ENCODE assay signal across 9 mouse cellular contexts in genomic region chr17:56558448-56558847, GRCm38 (mm10). TPM values are rescaled to one million over a fixed set of nuclear protein-coding genes. Genes with fewer than 3 reads are reported as not detected.
DNase-seq lines count a peak whose midpoint lies in the region; ATAC-seq and TF ChIP-seq lines count a peak whose summit lies in the region.
"Had no signal": no experiment of that assay in that cellular context is flagged by ENCODE, and none has a peak within 500 bp of the region (broad histone marks: within the 10 kb centered on the region; RNA-seq: fewer than 3 reads in every experiment).

No protein-coding gene starts in this region.

- TF ChIP-seq RAD21 in MEL (IDR thresholded peaks at IDR 0.05; ENCODE audit: low read depth, low read length), result peak; percentile 39

- peak; percentile 61; the same call in 1 of the 2 replicates for ATAC-seq in erythroid progenitor cell, adult 5-6 weeks (replicated peaks; ENCODE audit: low FRiP score, poor library complexity, severe bottlenecking)

- TF ChIP-seq POLR2A in MEL (IDR thresholded peaks at IDR 0.05; ENCODE audit: control insufficient read depth in 1 of 2, insufficient read depth in 1 of 2, low read depth in 1 of 2, low read length in 2 of 2, poor library complexity in 1 of 2), result no peak

- no peak overlapping the region for H3K9ac ChIP-seq in MEL (ENCODE audit: control insufficient read depth, low read depth, low read length, poor library complexity, severe bottlenecking)

- no peaks in the 10 kb centered on the region for H3K27me3 ChIP-seq in MEL (ENCODE audit: control insufficient read depth in 1 of 2, insufficient read depth in 2 of 2, low read length in 2 of 2)

- intact Hi-C loops in heart, postnatal 36 days (cut with DNase I), result no loop called here

- no peak overlapping the region for H3K4me3 ChIP-seq in MEL (ENCODE audit: control insufficient read depth in 1 of 2, insufficient read depth in 1 of 2, low read depth in 2 of 2, low read length in 2 of 2)
- H3K4me3 ChIP-seq in layer of hippocampus, adult 2 months, result no peak overlapping the region

- H3K27ac ChIP-seq in MEL (ENCODE audit: control insufficient read depth, low read depth, low read length), result no peak overlapping the region
- peak overlapping the region; percentile 57; the same call in 1 of the 2 replicates for H3K27ac ChIP-seq in layer of hippocampus, adult 2 months

- H3K4me1 ChIP-seq in MEL (ENCODE audit: control insufficient read depth in 1 of 2, insufficient read depth in 2 of 2, low read length in 2 of 2), result no peaks in the 10 kb centered on the region

- TF ChIP-seq EP300 in MEL (IDR thresholded peaks at IDR 0.05; ENCODE audit: low read depth in 1 of 2, low read length in 2 of 2), result no peak

- peak; percentile 68 for DNase-seq in MEL (ENCODE audit: low read depth, low spot score)
- peak; percentile 35 for DNase-seq in c-Kit-negative CD71-positive TER-119-positive erythroid progenitor cells, embryonic 14.5 days (ENCODE audit: low read depth, low spot score)
- peak; percentile 63 to 70 for DNase-seq in heart, postnatal 36 days
- peak; percentile 68 to 76 for DNase-seq in layer of hippocampus, adult 2 months (ENCODE audit: low spot score in 2 of 2)
- peak; percentile 75 for DNase-seq in lung, postnatal 10 days
- peak; percentile 64 for DNase-seq in right cerebral cortex, adult 18-20 months
- DNase-seq in urinary bladder, postnatal 25 days (ENCODE audit: low spot score), result peak; percentile 62

- H3K79me2 ChIP-seq in MEL (ENCODE audit: control insufficient read depth, insufficient read depth, low read length, poor library complexity), result no peaks in the 10 kb centered on the region

- peak; percentile 75 to 95 (median 88) for TF ChIP-seq CTCF in MEL (IDR thresholded peaks at IDR 0.05 in 2 of 3, conservative IDR thresholded peaks at IDR 0.05 in 1 of 3; ENCODE audit: control insufficient read depth in 1 of 3, insufficient read depth in 1 of 3, low read depth in 2 of 3, low read length in 3 of 3, poor library complexity in 1 of 3, severe bottlenecking in 1 of 3)
- TF ChIP-seq CTCF in layer of hippocampus, adult 2 months (conservative IDR thresholded peaks at IDR 0.05), result peak; percentile 97

- no peaks in the 10 kb centered on the region for H3K9me3 ChIP-seq in MEL (replicated peaks; ENCODE audit: insufficient read depth, low read length)

- peaks cover 0 to 4% of the 10 kb centered on the region in 2 experiments; a peak in 1 of 4 replicates for H3K36me3 ChIP-seq in MEL (ENCODE audit: control insufficient read depth in 1 of 2, insufficient read depth in 2 of 2, low read length in 2 of 2)

TF ChIP-seq in MEL, 35 proteins besides CTCF, POLR2A, EP300 and RAD21:
- TF ChIP-seq SIN3A (IDR thresholded peaks at IDR 0.05; ENCODE audit: low read length) (no peak), ETS1 (IDR thresholded peaks at IDR 0.05; ENCODE audit: low read depth, low read length) (no peak), CHD2 (IDR thresholded peaks at IDR 0.05; ENCODE audit: low read length) (no peak), RCOR1 (IDR thresholded peaks at IDR 0.05; ENCODE audit: low read depth, low read length) (no peak), POLR2AphosphoS5 (IDR thresholded peaks at IDR 0.05; ENCODE audit: borderline replicate concordance, low read depth, low read length) (no peak), MAFK (IDR thresholded peaks at IDR 0.05; ENCODE audit: borderline replicate concordance, low read depth, low read length) (no peak), BHLHE40 (IDR thresholded peaks at IDR 0.05; ENCODE audit: borderline replicate concordance, low read depth, low read length) (no peak), ELF1 (IDR thresholded peaks at IDR 0.05; ENCODE audit: low read depth, low read length) (no peak), MYB (IDR thresholded peaks at IDR 0.05; ENCODE audit: low read depth, low read length) (no peak), MAZ (IDR thresholded peaks at IDR 0.05; ENCODE audit: low read depth, low read length) (peak; percentile 64; the same call in 1 of the 2 replicates), ZKSCAN1 (IDR thresholded peaks at IDR 0.05; ENCODE audit: low read depth, low read length) (no peak), TBP (IDR thresholded peaks at IDR 0.05; ENCODE audit: low read depth, low read length) (no peak), SMC3 (IDR thresholded peaks at IDR 0.05; ENCODE audit: low read depth, low read length) (peak; percentile 60)

RNA-seq across cellular contexts. Expression of gene Gm20219, which starts 4.3 kb away (rescaled TPM):
- total RNA-seq in MEL (2012; rRNA removed), result 0.62 and 0.65 TPM in 2 replicates
- polyA plus RNA-seq in MEL (2012; ENCODE audit: insufficient read depth in 1 of 2, insufficient read length in 2 of 2, low read depth in 1 of 2, low replicate concordance in 2 of 2, missing spikeins in 1 of 2), result 1 to 10 TPM in 1 of 2 experiments, not detected in 1; 3.1 TPM
- total RNA-seq in erythroid progenitor cell, adult 5-6 weeks (2015; ENCODE audit: low replicate concordance), result 6.1 TPM in 1 of 2 replicates, not detected in the other
- 1.2 TPM in 1 of 2 replicates, not detected in the other for total RNA-seq in erythroid progenitor cell, adult 5-6 weeks (2017; ENCODE audit: low replicate concordance)
- under 1 TPM in 1 of 2 experiments, not detected in 1; 0.22 TPM for total RNA-seq in heart, postnatal 36 days (2021)
- total RNA-seq in layer of hippocampus, adult 2 months (2021), result 1 to 10 TPM; 3.5 to 5.1 TPM

RNA-seq across cellular contexts. Expression of gene Safb2, which starts 25.9 kb away (rescaled TPM):
- 61.6 and 66.5 TPM in 2 replicates for total RNA-seq in MEL (2012; rRNA removed)
- 100 to 1,000 TPM; 217 to 741 TPM for polyA plus RNA-seq in MEL (2012; ENCODE audit: insufficient read depth in 1 of 2, insufficient read length in 2 of 2, low read depth in 1 of 2, low replicate concordance in 2 of 2, missing spikeins in 1 of 2)
- total RNA-seq in erythroid progenitor cell, adult 5-6 weeks (2015; ENCODE audit: low replicate concordance), result 107 and 153 TPM in 2 replicates
- 350 and 385 TPM in 2 replicates for total RNA-seq in erythroid progenitor cell, adult 5-6 weeks (2017; ENCODE audit: low replicate concordance)
- 10 to 100 TPM; 41.4 to 48.5 TPM for total RNA-seq in heart, postnatal 36 days (2021)
- total RNA-seq in layer of hippocampus, adult 2 months (2021), result 100 to 1,000 TPM; 134 to 168 TPM

RNA-seq across cellular contexts. Expression of gene Safb, which starts 26.2 kb away (rescaled TPM):
- 87.3 and 103 TPM in 2 replicates for total RNA-seq in MEL (2012; rRNA removed)
- polyA plus RNA-seq in MEL (2012; ENCODE audit: insufficient read depth in 1 of 2, insufficient read length in 2 of 2, low read depth in 1 of 2, low replicate concordance in 2 of 2, missing spikeins in 1 of 2), result 100 to 1,000 TPM in 1 of 2 experiments, not detected in 1; 203 TPM
- total RNA-seq in erythroid progenitor cell, adult 5-6 weeks (2015; ENCODE audit: low replicate concordance), result 120 and 141 TPM in 2 replicates
- 189 and 314 TPM in 2 replicates for total RNA-seq in erythroid progenitor cell, adult 5-6 weeks (2017; ENCODE audit: low replicate concordance)
- 10 to 100 TPM; 55.1 to 65.8 TPM for total RNA-seq in heart, postnatal 36 days (2021)
- total RNA-seq in layer of hippocampus, adult 2 months (2021), result 100 to 1,000 TPM; 162 to 193 TPM

RNA-seq across cellular contexts. Expression of gene Znrf4, which starts 46.2 kb away (rescaled TPM):
- total RNA-seq in MEL (2012; rRNA removed), result not detected in 2 replicates
- not detected for polyA plus RNA-seq in MEL (2012; ENCODE audit: insufficient read depth in 1 of 2, insufficient read length in 2 of 2, low read depth in 1 of 2, low replicate concordance in 2 of 2, missing spikeins in 1 of 2)
- not detected in 2 replicates for total RNA-seq in erythroid progenitor cell, adult 5-6 weeks (2015; ENCODE audit: low replicate concordance)
- not detected in 2 replicates for total RNA-seq in erythroid progenitor cell, adult 5-6 weeks (2017; ENCODE audit: low replicate concordance)
- total RNA-seq in heart, postnatal 36 days (2021), result not detected
- total RNA-seq in layer of hippocampus, adult 2 months (2021), result not detected
- total RNA-seq: layer of hippocampus, adult 8-10 months had no signal

RNA-seq across cellular contexts. Expression of gene 2410015M20Rik, which starts 51.1 kb away (rescaled TPM):
- 281 and 334 TPM in 2 replicates for total RNA-seq in MEL (2012; rRNA removed)
- 100 to 1,000 TPM in 1 of 2 experiments, not detected in 1; 274 TPM for polyA plus RNA-seq in MEL (2012; ENCODE audit: insufficient read depth in 1 of 2, insufficient read length in 2 of 2, low read depth in 1 of 2, low replicate concordance in 2 of 2, missing spikeins in 1 of 2)
- total RNA-seq in erythroid progenitor cell, adult 5-6 weeks (2015; ENCODE audit: low replicate concordance), result 21.8 and 29.9 TPM in 2 replicates
- total RNA-seq in erythroid progenitor cell, adult 5-6 weeks (2017; ENCODE audit: low replicate concordance), result 20.7 and 33.0 TPM in 2 replicates
- total RNA-seq in heart, postnatal 36 days (2021), result 100 to 1,000 TPM; 342 to 346 TPM
- total RNA-seq in layer of hippocampus, adult 2 months (2021), result 100 to 1,000 TPM; 134 to 142 TPM
